Mouse (Mus musculus) natural killer cell, adult 2 months (primary cell): Measurements from ENCODE around the gene Mdfi.

Source experiments
- DNase-seq, 2 experiments: peaks; one replicate each; pipeline ENCODE4 v3.0.0; 2022; ENCODE audit warnings: low spot score in 2 of 2

The Mdfi gene

DNA sequence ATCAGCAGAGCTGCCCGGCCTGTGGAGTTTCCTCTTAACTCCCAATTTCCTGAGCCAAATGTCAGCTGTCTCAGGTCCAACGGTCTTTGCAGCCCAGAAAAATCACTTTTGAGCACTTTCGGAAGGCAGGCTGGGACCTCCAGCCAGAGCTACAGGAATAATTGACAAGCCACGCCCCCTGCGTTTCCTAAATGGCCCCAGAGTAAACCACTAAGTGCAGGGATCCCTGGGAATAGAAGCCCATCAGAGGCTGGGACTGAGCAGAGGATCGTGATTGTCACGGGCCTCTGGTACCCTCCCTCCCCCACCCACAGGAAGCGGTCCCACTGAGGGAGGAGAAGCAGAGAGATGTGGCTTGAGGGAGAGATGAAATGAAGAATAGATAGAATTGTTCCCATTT is 31.7 kb downstream of the Mdfi start:
- DNase-seq = no peak

- no peak for DNase-seq
Measured at GRCm38 (mm10) chr17:47797383-47797782, 37.1 kb downstream of the Mdfi start.

- DNase-seq = peak in 1 of 2 experiments; percentile 24
Measured at GRCm38 (mm10) chr17:47796968-47797367, 37.5 kb downstream of the Mdfi start.

GRCm38 (mm10) chr17:47796156-47796816 is 38.2 kb downstream of the Mdfi start:
- no peak for DNase-seq

GRCm38 (mm10) chr17:47795446-47795845 is 39.0 kb downstream of the Mdfi start:
- peak; percentile 52 to 65 for DNase-seq

DNA sequence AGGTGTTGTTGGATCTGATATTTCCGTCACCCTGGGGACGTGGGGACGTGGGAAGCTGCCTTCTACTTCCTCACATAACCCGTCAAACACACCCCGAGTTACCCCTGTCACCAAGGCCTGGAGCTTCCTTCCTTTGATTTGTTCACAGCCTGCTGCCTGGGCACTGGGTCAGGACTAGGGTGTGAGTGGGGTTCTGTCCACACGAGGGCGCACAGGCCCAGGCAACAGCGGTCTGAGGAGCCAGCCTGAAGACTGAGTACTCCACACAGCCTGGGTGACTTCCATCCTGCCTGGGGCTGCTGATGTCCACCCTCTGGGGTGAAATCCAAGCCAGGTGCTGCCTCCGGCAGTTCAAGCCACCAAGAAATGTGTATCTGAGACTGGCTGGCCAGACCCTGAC is 41.1 kb downstream of the Mdfi start:
- peak; percentile 69 to 82 for DNase-seq

DNA sequence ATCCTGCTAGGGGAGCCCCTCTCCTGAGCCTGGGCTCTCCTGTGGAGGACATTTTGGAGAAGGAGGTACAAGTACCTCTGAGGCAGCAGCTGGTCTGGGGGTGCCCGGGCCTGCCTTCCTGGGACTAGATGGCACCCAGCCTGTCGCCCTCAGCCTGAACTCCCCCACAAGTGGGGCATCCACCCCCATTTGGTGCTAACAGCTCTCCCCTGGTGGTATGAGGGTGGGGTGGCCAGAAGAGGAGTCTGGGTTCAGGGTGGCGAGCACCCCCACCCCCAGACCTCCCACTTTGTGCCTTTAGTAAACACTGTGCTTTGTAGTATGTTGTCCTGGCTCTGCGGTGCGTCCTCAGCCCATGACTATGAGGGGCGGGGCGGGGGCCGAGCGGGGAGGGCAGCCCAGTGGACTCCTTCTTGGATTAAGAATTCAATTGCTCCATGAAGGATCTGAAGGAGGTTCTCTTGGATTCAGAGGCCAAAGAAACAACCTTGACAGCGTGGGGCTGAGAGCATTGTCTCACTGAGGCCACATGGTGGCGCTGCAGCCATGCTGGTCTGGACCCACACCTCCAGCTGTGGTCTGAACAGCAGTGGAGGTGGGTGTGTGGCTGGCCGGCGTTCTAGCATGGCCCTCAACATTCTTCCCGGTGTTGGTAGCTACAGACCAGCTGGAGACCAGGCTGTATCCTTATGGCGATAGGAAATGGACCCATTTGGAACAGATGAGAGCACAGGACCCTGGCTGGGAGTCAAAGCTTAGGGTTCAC is 42.2 kb downstream of the Mdfi start:
- peak; percentile 56 to 65 for DNase-seq

- no peak for DNase-seq
Measured at GRCm38 (mm10) chr17:47788996-47789395, 45.5 kb downstream of the Mdfi start.

DNA sequence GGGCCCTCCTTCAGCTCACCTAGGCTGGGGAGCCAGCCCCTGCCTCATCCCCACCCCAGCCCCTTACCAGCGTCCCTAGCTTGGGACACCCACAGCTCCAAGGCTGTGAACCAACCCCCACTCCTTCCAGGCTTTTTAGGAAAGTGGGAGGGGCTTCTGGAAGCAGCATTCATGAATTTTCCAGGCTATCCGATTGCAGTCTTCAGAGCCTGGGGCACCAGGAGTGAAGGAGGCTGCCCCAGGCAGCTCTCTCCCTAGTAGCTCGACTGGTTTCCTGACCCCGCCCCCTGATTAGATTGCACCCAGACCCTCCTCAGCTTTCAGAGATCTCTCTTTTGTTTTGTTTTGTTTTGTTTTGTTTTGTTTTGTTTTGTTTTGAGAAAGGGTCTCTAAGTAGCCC is 46.2 kb downstream of the Mdfi start:
- DNase-seq = no peak

DNA sequence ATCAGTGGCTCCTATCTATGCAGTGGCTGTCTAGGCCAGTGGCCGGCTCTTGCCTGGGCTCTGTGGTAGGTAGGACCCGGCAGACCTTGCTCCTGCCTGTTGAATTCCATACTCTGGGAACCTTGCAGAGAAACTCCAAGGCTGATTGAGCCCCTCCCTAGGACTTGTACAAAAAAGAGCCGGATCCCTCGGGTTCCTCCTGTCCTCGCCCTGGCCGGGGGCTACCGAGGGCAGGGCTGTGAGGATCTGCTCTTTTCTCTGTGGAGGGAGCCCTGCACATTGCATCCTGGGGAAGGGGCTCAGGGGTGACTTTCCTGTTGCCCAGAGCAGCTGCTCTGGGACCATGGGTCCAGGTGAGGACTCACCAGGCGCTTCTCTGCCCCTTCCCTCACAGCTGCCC is 46.9 kb downstream of the Mdfi start:
- no peak for DNase-seq

GRCm38 (mm10) chr17:47784411-47784810 is 50.1 kb downstream of the Mdfi start:
- DNase-seq = no peak

GRCm38 (mm10) chr17:47783445-47784223 is 50.9 kb downstream of the Mdfi start:
- no peak for DNase-seq

DNA sequence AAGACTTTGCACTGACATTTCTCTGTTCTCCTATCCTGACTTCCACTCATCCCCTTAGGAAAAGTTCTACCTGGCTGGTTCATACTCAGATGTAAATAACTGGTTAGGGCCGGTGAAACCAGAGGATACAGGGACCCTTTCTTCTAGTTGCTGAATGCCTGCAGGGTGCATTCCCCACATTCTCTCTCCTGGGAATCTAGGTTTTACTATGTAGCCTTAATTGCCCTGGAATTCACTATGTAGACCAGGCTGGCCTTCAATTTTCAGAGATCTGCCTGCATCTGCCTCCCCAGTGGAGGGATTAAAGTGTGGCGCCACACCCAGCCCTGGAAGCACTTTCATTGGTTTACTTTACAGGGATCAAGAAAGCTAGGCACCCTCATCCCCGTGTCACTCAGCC is 52.0 kb downstream of the Mdfi start:
- DNase-seq = no peak

- DNase-seq = no peak
Measured at GRCm38 (mm10) chr17:47780470-47780869, 54.0 kb downstream of the Mdfi start.

DNA sequence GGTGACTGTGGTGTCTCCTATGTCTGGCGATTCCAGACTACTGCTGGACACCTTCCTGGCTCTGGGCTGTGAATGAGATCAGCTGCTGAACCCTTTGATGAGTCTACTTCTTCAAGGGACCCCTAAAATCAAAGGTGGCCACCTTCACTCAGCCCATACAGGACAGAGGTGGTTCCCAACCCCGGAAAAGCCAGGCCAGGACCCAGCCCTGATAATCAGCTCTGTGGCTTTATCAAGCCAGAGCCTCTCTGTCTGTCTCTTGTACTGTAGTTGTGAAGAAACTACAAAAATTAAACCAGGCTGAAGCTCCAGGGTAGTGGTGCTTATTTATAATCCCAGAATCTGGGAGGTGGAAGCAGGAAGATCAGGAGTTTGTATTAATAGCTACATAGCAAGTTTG is 57.4 kb downstream of the Mdfi start:
- no peak for DNase-seq

GRCm38 (mm10) chr17:47773604-47774003 is 60.9 kb downstream of the Mdfi start:
- no peak for DNase-seq

- DNase-seq = peak; percentile 32 to 45
Measured at GRCm38 (mm10) chr17:47769389-47770299, 64.8 kb downstream of the Mdfi start.

- peak; percentile 89 to 91 for DNase-seq
Measured at GRCm38 (mm10) chr17:47768707-47769276, 65.7 kb downstream of the Mdfi start.

GRCm38 (mm10) chr17:47767456-47768141 is 66.9 kb downstream of the Mdfi start:
- peak in 1 of 2 experiments; percentile 30 for DNase-seq

GRCm38 (mm10) chr17:47767081-47767455 is 67.4 kb downstream of the Mdfi start:
- DNase-seq = peak in 1 of 2 experiments; percentile 41
